Mouse (Mus musculus): ENCODE results near the gene Hps5. TPM values are rescaled to one million over a fixed set of nuclear protein-coding genes. Genes with fewer than 3 reads are reported as not detected.

Gene Hps5
- polyA plus RNA-seq (2012): 0.09 TPM in 2 replicates

DNA sequence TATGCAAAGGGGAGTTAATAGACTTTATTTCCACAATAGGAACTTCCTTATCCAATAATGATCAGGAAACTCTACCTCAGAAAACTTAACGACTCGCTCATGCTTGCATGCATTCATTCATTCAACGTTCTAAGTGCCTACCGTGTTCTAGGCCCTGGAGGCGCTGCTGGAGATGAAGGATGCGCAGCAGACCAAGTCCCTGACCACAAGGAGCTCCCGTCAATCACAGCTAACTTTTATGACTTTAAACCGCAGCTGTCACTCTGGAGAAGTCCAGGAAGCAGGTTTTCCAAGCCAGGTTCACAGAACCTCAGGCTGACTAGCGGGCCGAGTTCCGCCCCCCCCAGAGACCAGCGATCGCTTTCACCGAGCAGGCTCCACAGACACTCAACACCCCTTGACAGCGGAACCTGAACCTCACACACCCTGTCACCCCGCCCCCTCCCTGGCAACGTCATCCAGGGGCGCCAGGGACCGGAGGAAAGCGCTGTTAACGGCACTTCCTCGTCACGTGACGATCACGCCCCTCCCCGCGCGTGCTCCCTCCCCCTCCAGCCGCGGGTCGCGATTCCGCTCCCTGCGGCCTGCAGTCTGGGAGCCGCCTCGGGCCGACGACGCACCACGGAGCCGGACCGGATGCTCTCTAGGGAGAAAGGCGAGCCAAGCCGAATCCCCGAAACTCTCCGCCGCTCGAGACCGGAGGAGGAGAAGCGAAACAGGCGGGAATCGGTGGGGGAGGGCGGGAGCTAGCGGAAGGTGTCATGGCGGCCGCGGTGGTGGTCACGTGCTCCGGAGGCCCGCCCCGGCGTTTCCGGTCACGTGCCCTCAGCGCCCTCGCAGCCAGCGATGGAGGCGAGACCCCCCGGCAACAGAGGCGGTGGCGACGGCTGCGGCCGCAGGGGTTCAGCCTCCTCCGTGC, at the start of gene Hps5, which contains the start of gene Gtf2h1:
Hps5 (minus strand) TSS at position 778 of the 919 bp plus-strand sequence.
Gtf2h1 (plus strand) TSS at position 817 of the 919 bp plus-strand sequence.
- peaks cover 24% of the 10 kb centered on the region for H3K36me3 ChIP-seq (ENCODE audit: control insufficient read depth)
- no peaks in the 10 kb centered on the region for H3K27me3 ChIP-seq (ENCODE audit: control insufficient read depth)
- no peak for TF ChIP-seq TAL1 (IDR thresholded peaks at IDR 0.05; ENCODE audit: low read length)
- no peak for TF ChIP-seq GATA1 (IDR thresholded peaks at IDR 0.05; ENCODE audit: low read length)
- peak within 1 kb of the TSS; percentile 70 for H3K4me3 ChIP-seq (replicated peaks)
- peaks cover 35% of the 10 kb centered on the region for H3K4me1 ChIP-seq (ENCODE audit: control insufficient read depth)
- no peaks in the 10 kb centered on the region for H3K9me3 ChIP-seq (ENCODE audit: control insufficient read depth, low read length)

DNA sequence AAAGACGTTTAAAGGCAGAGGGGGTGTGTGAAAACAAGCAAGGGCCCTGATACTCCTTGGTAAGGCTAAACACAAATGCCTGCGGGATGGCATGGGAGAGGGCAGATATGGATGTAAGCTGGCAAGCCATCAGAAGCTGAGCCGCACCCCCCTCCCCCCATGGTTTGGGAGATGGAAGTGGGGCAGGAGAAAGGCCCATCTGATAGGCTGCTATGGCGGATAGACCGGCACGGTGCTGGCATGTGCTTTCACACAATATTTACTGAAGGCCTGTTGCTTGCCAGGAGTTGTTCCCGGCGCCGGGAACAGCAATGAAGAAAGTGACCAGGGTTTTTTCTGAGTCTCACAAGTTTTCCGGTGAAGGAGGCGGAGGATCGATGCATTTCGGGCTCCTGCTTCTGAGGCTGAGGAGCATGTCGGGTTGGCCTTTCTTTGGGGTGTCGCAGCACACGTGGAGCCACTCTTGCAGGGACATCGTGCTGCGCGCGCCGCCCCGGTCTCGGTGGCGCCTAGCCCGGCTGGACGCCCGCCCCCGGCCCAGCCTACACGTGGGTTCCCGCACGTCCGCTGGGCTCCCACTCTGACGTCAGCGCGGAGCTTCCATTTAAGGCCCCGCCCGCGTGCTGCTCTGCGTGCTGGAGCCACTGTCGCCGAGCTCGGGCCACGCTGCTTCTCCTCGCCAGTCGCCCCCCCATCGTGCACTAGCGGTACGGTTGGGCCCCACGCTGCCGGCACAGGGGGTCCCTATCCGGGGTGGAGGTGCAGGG, 49.5 kb upstream of the Hps5 start:
- Histone ChIP-seq H3K4me3 (replicated peaks) (peak overlapping the region; percentile 81), H3K4me1 (ENCODE audit: control insufficient read depth) (peaks cover 30% of the 10 kb centered on the region), H3K36me3 (ENCODE audit: control insufficient read depth) (peaks cover 21% of the 10 kb centered on the region), H3K27me3 (ENCODE audit: control insufficient read depth) (peaks cover 2% of the 10 kb centered on the region; the same call in 1 of the 2 replicates), H3K9me3 (ENCODE audit: control insufficient read depth, low read length) (no peaks in the 10 kb centered on the region)
- no peak for TF ChIP-seq TAL1 (IDR thresholded peaks at IDR 0.05; ENCODE audit: low read length)
- TF ChIP-seq GATA1 (IDR thresholded peaks at IDR 0.05; ENCODE audit: low read length): no peak

DNA sequence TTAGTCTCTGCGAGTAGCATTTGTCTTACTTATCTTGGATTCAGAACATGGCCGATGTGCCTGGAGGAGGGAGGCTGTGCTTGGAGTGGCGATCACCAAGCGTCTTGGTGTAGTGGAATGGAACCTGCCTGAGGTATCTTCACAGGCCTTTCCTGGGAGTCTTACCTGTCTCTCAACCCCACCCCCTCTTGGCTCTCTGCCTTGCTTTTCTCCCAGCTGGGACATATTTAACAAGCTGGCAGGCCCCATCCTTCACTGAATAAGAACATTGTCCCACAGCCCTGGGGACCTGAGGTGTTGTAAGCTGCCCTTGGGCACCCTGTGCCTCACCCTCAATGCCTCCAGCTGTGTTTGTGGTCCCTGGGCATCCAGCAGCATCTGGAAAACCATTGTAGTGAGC, 47.7 kb upstream of the Hps5 start:
- TF ChIP-seq GATA1 (IDR thresholded peaks at IDR 0.05; ENCODE audit: low read length) (no peak), TAL1 (IDR thresholded peaks at IDR 0.05; ENCODE audit: low read length) (no peak)
- Histone ChIP-seq H3K9me3 (ENCODE audit: control insufficient read depth, low read length) (no peaks in the 10 kb centered on the region), H3K4me3 (replicated peaks) (no peak overlapping the region), H3K4me1 (ENCODE audit: control insufficient read depth) (peaks cover 43% of the 10 kb centered on the region), H3K36me3 (ENCODE audit: control insufficient read depth) (peaks cover 5% of the 10 kb centered on the region), H3K27me3 (ENCODE audit: control insufficient read depth) (peaks cover 2% of the 10 kb centered on the region; the same call in 1 of the 2 replicates)

DNA sequence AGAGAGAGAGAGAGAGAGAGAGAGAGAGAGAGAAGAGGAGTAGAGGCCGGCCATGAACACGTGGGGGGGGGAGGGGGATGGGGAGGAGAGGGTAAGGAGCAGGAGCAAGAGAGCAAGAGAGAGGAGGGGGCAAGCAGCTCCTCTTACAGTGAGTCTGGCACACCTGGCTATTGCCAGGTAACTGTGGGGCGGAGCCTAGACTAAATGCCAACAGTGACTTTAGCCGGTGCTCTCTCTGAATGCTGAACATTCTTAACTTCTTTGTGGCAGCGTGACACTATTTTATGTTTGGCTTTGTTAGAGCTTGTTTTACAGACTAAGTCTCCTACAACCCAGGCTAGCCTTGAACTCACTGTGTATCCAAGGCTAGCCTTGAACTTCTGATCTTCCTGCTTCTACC, 46.4 kb upstream of the Hps5 start:
- Histone ChIP-seq H3K4me1 (ENCODE audit: control insufficient read depth) (peaks cover 42% of the 10 kb centered on the region), H3K36me3 (ENCODE audit: control insufficient read depth) (no peaks in the 10 kb centered on the region), H3K4me3 (replicated peaks) (no peak overlapping the region), H3K9me3 (ENCODE audit: control insufficient read depth, low read length) (no peaks in the 10 kb centered on the region), H3K27me3 (ENCODE audit: control insufficient read depth) (peaks cover 2% of the 10 kb centered on the region; the same call in 1 of the 2 replicates)
- no peak for TF ChIP-seq GATA1 (IDR thresholded peaks at IDR 0.05; ENCODE audit: low read length)
- TF ChIP-seq TAL1 (IDR thresholded peaks at IDR 0.05; ENCODE audit: low read length): no peak

- H3K4me1 ChIP-seq (ENCODE audit: control insufficient read depth): peaks cover 29% of the 10 kb centered on the region
- H3K36me3 ChIP-seq (ENCODE audit: control insufficient read depth): no peaks in the 10 kb centered on the region
- TF ChIP-seq TAL1 (IDR thresholded peaks at IDR 0.05; ENCODE audit: low read length): no peak
- TF ChIP-seq GATA1 (IDR thresholded peaks at IDR 0.05; ENCODE audit: low read length): no peak
- H3K4me3 ChIP-seq (replicated peaks): no peak within 1 kb of the TSS
- H3K27me3 ChIP-seq (ENCODE audit: control insufficient read depth): peaks cover 2% of the 10 kb centered on the region; the same call in 1 of the 2 replicates
- H3K9me3 ChIP-seq (ENCODE audit: control insufficient read depth, low read length): no peaks in the 10 kb centered on the region
These were observed 45.1 kb upstream of the Hps5 start, which contains the start of gene Ldha for GRCm38 (mm10) chr7:46840787-46841525. Gene Ldha, plus strand, starts transcription at chr7:46841475.

DNA sequence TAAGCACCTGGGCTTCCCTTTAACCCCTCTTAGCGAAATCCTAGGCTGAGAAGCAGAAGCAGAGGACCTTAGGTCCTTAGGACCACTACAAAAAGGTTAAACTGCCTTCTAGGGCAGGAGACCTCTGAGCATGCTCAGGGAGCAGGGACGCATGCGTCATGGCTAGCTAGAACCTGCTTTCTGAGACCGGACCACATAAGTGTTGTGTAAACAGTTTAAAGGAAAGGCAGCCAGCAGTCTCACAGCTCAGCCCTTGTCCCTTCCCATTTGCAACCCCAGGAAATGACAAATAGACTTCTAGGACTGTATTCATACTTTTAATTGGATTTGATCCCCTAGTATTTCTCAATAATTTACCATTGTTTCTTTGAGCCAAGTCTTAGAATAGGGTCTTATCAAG, 44.5 kb upstream of the Hps5 start:
- TF ChIP-seq GATA1 (IDR thresholded peaks at IDR 0.05; ENCODE audit: low read length) (no peak), TAL1 (IDR thresholded peaks at IDR 0.05; ENCODE audit: low read length) (no peak)
- H3K27me3 ChIP-seq (ENCODE audit: control insufficient read depth): peaks cover 2% of the 10 kb centered on the region; the same call in 1 of the 2 replicates
- no peaks in the 10 kb centered on the region for H3K36me3 ChIP-seq (ENCODE audit: control insufficient read depth)
- peaks cover 23% of the 10 kb centered on the region for H3K4me1 ChIP-seq (ENCODE audit: control insufficient read depth)
- no peaks in the 10 kb centered on the region for H3K9me3 ChIP-seq (ENCODE audit: control insufficient read depth, low read length)
- H3K4me3 ChIP-seq (replicated peaks): no peak overlapping the region

- no peaks in the 10 kb centered on the region for H3K9me3 ChIP-seq (ENCODE audit: control insufficient read depth, low read length)
- peaks cover 2% of the 10 kb centered on the region; the same call in 1 of the 2 replicates for H3K27me3 ChIP-seq (ENCODE audit: control insufficient read depth)
- no peak for TF ChIP-seq TAL1 (IDR thresholded peaks at IDR 0.05; ENCODE audit: low read length)
- no peak for TF ChIP-seq GATA1 (IDR thresholded peaks at IDR 0.05; ENCODE audit: low read length)
- peaks cover 18% of the 10 kb centered on the region for H3K4me1 ChIP-seq (ENCODE audit: control insufficient read depth)
- no peaks in the 10 kb centered on the region for H3K36me3 ChIP-seq (ENCODE audit: control insufficient read depth)
- H3K4me3 ChIP-seq (replicated peaks): no peak overlapping the region
These were observed 44.0 kb upstream of the Hps5 start for GRCm38 (mm10) chr7:46839861-46840260.

DNA sequence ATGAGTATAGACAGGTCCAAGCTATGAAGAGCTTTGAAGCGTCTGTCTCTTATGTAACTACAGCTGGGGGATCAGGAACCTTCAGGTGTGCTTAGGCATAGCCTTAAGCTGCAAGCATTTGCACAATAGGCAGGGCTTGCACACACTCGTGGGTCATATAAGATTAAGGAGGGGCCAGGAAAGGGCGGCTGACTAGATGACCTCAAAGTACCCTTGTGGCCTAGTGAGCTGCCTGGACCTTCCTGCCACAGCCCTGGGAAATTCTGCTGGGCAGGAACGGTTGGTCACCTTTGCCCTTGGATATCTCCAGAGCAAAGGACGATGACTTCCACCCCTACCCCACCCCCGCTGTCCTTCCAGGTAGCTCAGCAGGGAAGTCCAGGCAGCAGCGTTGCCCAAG, 43.6 kb upstream of the Hps5 start:
- Histone ChIP-seq H3K36me3 (ENCODE audit: control insufficient read depth) (no peaks in the 10 kb centered on the region), H3K27me3 (ENCODE audit: control insufficient read depth) (peaks cover 2% of the 10 kb centered on the region; the same call in 1 of the 2 replicates), H3K9me3 (ENCODE audit: control insufficient read depth, low read length) (no peaks in the 10 kb centered on the region), H3K4me1 (ENCODE audit: control insufficient read depth) (peaks cover 16% of the 10 kb centered on the region), H3K4me3 (replicated peaks) (no peak overlapping the region)
- TF ChIP-seq TAL1 (IDR thresholded peaks at IDR 0.05; ENCODE audit: low read length) (no peak), GATA1 (IDR thresholded peaks at IDR 0.05; ENCODE audit: low read length) (no peak)
